Mouse (Mus musculus) CH12.LX (cell line): ENCODE results near the gene Eral1.

Experiments used
- CTCF ChIP-seq, 2 experiments: IDR thresholded peaks in 1 of 2; conservative IDR thresholded peaks in 1 of 2; 2 replicates each; pipeline ENCODE4 v1.5.1; 2011 to 2012; ENCODE audit warnings: low read depth in 2 of 2, low read length in 2 of 2, improper control_type of control experiment in 1 of 2, inconsistent platforms in 1 of 2, mild to moderate bottlenecking in 1 of 2, moderate library complexity in 1 of 2
- EP300 ChIP-seq: IDR thresholded peaks from 2 replicates; pipeline ENCODE4 v1.6.1; 2011; ENCODE audit warnings: low read length, improper control_type of control experiment
- MAX ChIP-seq: IDR thresholded peaks from 2 replicates; pipeline ENCODE4 v1.6.1; 2011; ENCODE audit warnings: low read length, improper control_type of control experiment
- MAZ ChIP-seq: IDR thresholded peaks from 2 replicates; pipeline ENCODE4 v1.6.1; 2012; ENCODE audit warnings: low read depth, mild to moderate bottlenecking, inconsistent platforms, low read length, improper control_type of control experiment, moderate library complexity
- POLR2A ChIP-seq: IDR thresholded peaks from 2 replicates; pipeline ENCODE4 v1.6.1; 2011; ENCODE audit warnings: low read depth, mild to moderate bottlenecking, improper control_type of control experiment, low read length
- POLR2AphosphoS2 ChIP-seq: IDR thresholded peaks from 2 replicates; pipeline ENCODE4 v1.6.1; 2011; ENCODE audit warnings: low read depth, low read length, improper control_type of control experiment
- SIN3A ChIP-seq: IDR thresholded peaks from 2 replicates; pipeline ENCODE4 v1.6.1; 2012; ENCODE audit warnings: low read length, improper control_type of control experiment, inconsistent platforms
- SMC3 ChIP-seq: IDR thresholded peaks from 2 replicates; pipeline ENCODE4 v1.6.1; 2011; ENCODE audit warnings: low read depth, low read length, improper control_type of control experiment
- TBP ChIP-seq: conservative IDR thresholded peaks from 2 replicates; pipeline ENCODE4 v1.6.1; 2011; ENCODE audit warnings: low read depth, low read length, improper control_type of control experiment
- USF2 ChIP-seq: conservative IDR thresholded peaks from 2 replicates; pipeline ENCODE4 v1.6.1; 2011; ENCODE audit warnings: low read depth, low read length, improper control_type of control experiment

GRCm38 (mm10) chr11:78071938-78072337, 8.2 kb downstream of the Eral1 start:
- TF ChIP-seq CTCF (conservative IDR thresholded peaks at IDR 0.05 in 1 of 2, IDR thresholded peaks at IDR 0.05 in 1 of 2; ENCODE audit: low read depth in 2 of 2, low read length in 2 of 2) (no peak), MAX (no peak), POLR2A (no peak), POLR2AphosphoS2 (no peak), SIN3A (no peak), EP300 (no peak), MAZ (no peak), SMC3 (no peak), USF2 (no peak), TBP (no peak)
